Mouse (Mus musculus) gonadal fat pad, adult 2 months (tissue): ENCODE measurements around the gene Mpc1. TPM values are rescaled to one million over a fixed set of nuclear protein-coding genes. Genes with fewer than 3 reads are reported as not detected.
"Not testable (repeated sequence)": the region's sequence is repeated elsewhere in the genome, so short reads cannot be mapped to it uniquely, and the experiment has no call there.

ENCODE experiments used
- DNase-seq: peaks from one replicate; pipeline ENCODE4 v3.0.0-alpha.2; 2012; ENCODE audit warnings: low read depth
- polyA plus RNA-seq: library from polyadenylated mRNA; depleted of rRNA; stranded (reverse); fragments of >200 nt; gene quantifications from 2 replicates; pipeline ENCODE4 v1.2.3, GENCODE M21; 2012; rRNA removed

The Mpc1 gene
- polyA plus RNA-seq, 1 experiment, result 529 TPM

DNA sequence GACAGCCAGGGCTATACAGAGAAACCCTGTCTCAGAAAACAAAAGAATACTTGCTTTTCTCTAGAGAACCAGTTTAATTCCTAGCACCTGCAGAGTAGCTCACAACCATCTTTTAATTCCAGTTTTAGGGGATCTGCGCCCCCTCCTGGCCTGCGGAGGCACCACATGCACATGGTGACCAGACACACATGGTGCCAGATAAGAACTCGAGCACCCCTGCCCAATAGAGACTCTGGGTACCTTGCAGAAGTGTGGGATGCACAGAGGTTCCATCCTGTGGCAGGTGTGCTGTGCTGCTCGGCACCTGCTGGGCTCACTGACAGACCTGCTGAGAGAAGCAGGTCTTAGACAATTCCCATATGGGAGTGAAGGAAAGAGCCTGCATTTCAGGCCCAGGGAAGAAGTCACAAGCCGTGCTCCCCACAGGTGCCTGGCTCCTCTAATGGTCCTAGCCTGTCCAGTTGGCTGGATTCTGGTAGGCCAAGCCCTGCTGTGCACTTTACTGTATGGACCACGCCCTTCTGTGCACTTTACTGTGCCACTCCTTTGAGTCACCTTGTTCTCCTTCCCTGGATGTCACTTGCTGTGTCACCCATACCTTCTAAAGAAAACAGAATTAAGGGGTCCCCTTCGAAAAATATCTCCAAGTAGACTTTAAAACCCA lies 45.9 kb downstream of the Mpc1 start:
- no peak for DNase-seq

DNA sequence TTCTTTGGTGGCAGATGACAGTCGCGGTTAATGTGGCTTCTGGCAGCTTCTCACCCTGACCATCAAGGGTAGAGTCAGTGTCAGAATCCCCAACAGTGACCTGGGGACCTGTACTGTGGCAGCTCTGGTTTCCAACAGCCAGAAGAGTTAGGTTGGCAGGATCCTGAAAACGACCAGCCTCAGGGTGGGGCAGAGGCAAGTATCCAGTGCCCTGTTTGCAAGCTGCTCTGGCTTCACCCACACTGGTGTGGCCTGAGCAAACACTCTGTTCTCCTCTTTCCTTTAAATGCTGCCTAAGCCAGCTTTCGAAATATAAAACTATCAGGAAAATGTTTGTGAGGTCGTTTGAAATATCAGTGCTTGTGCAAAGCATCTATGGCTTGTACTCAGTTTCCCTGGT lies 47.9 kb downstream of the Mpc1 start:
- no peak for DNase-seq

DNA sequence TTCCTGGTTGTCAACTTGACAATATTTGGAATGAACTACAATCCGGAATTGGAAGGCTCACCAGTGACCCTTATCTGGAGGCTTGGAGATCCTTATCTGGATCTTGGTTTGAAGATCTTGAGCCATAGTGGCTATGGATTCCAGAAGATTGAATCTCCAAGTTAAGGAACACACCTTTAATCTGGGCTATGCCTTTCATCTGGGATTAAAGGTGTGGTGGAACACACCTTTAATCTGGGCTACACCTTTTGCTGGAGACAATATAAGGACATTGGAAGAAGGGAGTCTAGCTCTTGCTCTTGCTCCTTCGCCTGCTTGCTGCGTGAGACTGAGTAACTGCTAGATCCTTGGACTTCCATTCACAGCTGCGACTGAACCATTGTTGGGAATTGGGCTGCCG lies 54.5 kb downstream of the Mpc1 start, which contains the start of gene Prr18:
Gene Prr18, plus strand, starts transcription at position 301 of the 400 bp plus-strand sequence.
- DNase-seq, result not testable (repeated sequence)

DNA sequence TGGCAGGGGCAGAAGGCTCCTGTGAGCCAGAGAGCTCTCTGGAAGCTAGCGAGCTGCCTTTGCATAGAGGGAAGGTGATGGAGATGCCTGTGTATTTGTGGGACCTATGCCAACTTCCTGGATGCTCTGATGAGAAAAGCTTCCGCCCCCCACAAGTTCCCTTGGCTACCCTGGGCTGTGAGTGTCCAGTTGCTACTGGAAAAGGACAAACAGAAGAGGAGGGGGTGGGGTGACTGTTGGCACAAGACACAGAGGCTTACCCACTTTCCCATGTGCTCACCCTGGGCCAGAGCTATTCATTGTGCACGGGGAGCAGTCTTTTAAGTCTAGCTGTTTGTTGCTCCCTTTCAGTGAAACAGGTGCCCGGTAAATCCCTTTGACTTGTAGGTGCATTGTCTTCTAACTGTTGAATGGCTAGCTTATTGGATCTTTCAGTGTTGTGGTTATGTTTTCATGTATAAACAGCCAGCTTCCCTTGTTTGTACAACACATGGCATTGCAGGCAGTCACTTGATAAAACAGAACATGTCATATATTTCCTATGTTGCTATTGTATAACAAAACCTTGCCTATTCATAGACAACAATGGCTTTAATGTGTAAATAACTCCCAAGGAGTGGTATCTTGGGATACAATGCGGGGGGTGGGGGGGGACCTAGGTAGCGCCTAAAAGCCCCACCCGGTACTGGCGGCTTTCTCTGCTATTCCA lies 57.1 kb downstream of the Mpc1 start:
- no peak for DNase-seq

DNA sequence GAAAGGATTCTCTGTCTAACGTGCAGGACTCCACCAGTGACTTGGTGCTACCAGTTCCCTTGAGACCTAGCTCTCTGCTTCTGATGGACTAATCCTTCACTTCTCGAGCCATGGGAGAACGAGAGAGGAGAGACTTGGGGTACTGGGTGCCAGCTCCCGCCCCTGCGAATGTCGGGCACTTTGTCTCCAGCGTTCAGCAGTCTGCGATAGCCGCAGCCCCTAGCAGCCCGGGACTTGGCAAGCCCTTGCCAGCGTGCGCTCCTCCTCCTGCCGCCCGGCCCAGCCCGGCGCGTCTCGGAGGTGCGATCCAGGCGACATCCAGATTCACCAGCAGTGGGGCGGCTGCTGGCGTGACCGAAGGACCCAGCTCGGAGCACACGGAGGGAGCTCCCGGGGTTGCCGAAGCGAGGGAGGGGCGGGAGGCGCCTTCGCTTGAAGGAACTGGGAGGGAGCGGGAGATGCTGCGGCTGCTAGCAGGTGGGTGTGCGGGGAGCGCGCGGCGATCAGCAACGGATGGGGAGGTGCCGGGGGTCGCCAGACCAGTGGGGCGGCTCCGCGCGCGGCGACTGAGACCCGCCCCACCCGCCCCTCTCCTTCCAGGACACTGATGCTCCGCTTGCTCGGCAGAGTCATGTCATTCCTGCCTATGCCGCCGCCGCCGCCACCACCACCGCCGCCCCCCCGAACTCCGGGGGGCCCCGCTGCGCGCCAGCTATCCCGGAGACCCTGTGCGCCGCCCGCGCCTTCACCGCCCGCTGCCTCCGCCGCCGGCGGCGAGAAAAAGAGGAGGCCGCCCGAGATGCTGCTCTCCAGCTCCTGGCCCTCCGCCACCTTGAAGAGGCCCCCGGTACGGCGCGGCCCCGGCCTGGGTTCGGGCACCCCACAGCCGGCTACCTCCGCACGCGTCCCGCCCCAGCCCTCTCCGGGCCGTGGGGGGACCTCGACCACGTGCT lies 58.0 kb downstream of the Mpc1 start:
- DNase-seq, result no peak

DNA sequence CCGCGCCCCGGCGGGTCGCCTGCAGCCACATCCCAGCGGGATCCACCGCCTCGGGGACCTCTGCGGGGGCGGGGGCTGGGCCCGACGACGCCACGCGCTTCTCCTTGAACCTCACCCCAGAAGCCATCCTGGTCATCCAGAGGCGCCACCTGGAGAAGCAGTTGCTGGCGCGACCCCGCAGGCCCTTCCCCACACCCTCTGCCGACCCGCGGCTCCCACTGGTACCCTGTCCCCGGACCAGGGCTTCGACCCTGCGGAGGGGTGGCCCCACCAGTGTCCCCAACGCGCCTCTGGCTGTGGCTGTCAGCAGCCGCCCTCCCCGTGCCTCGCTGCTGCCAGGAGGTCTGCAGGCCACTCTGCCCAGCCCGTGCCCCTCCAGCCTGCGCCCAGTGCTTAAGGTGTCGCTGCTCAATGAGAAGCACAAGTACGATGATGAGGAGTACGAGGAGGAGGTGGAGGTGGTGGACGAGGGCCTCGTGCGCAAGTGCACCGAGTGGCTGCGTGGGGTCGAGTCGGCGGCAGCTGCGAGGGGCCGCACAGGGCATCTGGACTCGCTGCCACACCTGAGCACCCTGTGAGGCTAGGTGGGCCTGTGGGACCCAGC lies 58.8 kb downstream of the Mpc1 start:
- DNase-seq, result no peak

DNA sequence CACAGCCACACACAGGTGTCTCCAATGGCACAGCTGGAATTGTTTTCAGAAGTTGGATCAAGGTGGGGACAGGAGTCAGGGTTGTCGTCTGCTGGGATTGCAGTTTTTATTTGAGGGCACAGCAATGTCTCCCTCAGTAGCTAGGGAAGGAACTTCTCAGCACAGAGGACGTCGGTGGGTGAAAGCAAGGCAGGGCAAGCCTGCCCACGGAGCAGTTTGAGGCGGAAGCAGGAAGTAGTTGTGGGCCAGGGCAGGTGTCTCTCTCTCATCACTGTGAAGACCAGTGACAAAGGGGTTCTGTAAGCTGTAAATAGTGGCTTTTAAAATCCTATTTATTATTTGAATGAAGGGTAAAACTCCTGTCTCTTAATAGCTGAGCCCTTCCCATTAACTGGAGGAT lies 60.0 kb downstream of the Mpc1 start:
- no peak for DNase-seq

DNA sequence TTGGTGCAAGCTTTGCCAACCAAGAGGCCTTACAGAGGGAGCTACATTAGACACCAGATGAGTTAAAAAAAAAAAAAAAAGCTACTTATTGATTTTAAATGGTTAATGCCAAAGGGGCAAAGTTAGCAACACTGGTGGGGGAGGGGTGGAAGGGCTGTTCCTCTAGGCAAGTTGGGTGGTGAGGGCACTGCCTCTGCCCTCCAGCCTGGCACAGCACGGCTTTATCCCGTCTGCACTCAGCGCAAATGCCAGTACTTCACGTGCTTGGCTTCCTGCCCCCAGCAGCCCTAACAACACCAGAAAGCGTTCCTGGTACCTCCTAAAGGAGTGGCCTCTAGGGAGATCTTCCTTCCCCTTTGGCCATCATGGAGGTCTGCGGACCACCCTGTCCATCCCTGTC lies 60.7 kb downstream of the Mpc1 start:
- no peak for DNase-seq

Other genes with a start within 250 kb of the Mpc1 start
- 1.2 and 3.1 TPM in 2 replicates for gene Gm49673, start 135.1 kb upstream of the Mpc1 start, polyA plus RNA-seq
- gene Rnaset2a, start 134.8 kb upstream of the Mpc1 start, polyA plus RNA-seq, result 72.6 and 117 TPM in 2 replicates
- 3.7 TPM in 2 replicates for gene Fgfr1op, start 117.4 kb upstream of the Mpc1 start, polyA plus RNA-seq
- 0.20 and 0.30 TPM in 2 replicates for gene Ccr6, start 46.9 kb upstream of the Mpc1 start, polyA plus RNA-seq
- gene Sft2d1, start 28.2 kb downstream of the Mpc1 start, polyA plus RNA-seq, result 69.9 and 70.6 TPM in 2 replicates
- 0.46 and 1.2 TPM in 2 replicates for gene Prr18, start 54.6 kb downstream of the Mpc1 start, polyA plus RNA-seq
- gene T2, start 73.1 kb downstream of the Mpc1 start, polyA plus RNA-seq, result 1.3 and 1.8 TPM in 2 replicates
- 0.24 TPM in 1 of 2 replicates, not detected in the other for gene T, start 151.5 kb downstream of the Mpc1 start, polyA plus RNA-seq
- 1.4 and 2.1 TPM in 2 replicates for gene Pde10a, start 242.5 kb downstream of the Mpc1 start, polyA plus RNA-seq